Mouse (Mus musculus) hindbrain, embryonic 14.5 days (tissue): ENCODE data around the gene Npdc1. TPM values are rescaled to one million over a fixed set of nuclear protein-coding genes. Genes with fewer than 3 reads are reported as not detected.
A peak's percentile ranks its signal among the peaks of the same experiment; 100 is the strongest.

ENCODE experiments used
- ATAC-seq: fragments of 200-750 bp; cut with Nextera tagmentation; 2 replicates; pipeline ENCODE4 v1.8.0; 2017; ENCODE audit warnings: moderate number of reproducible peaks, mild to moderate bottlenecking, moderate TSS enrichment, moderate library complexity; ENCODE audit not compliant: low FRiP score
- DNase-seq: peaks from one replicate; pipeline ENCODE4 v3.0.0-alpha.2; 2015; ENCODE audit warnings: low spot score
- H3K27ac ChIP-seq: fragments of 300-500 bp; sonication (generic); 2 replicates; pipeline ENCODE4 v1.5.1; 2014; ENCODE audit warnings: mild to moderate bottlenecking, moderate library complexity
- H3K27me3 ChIP-seq: fragments of 300-500 bp; sonication (generic); 2 replicates; pipeline ENCODE4 v1.6.1; 2014; ENCODE audit warnings: mild to moderate bottlenecking, low read length, mixed read lengths; ENCODE audit not compliant: control insufficient read depth, insufficient read depth
- H3K36me3 ChIP-seq: fragments of 300-500 bp; sonication (generic); replicated peaks from 2 replicates; pipeline ENCODE4 v1.6.1; 2014; ENCODE audit not compliant: control insufficient read depth, insufficient read depth
- H3K4me1 ChIP-seq: fragments of 300-500 bp; sonication (generic); replicated peaks from 2 replicates; pipeline ENCODE4 v1.6.1; 2014; ENCODE audit warnings: antibody characterized with exemption, low read length, mixed read lengths; ENCODE audit not compliant: control insufficient read depth, insufficient read depth
- H3K4me2 ChIP-seq: fragments of 300-500 bp; sonication (generic); replicated peaks from 2 replicates; pipeline ENCODE4 v1.6.1; 2014; ENCODE audit warnings: mild to moderate bottlenecking, moderate library complexity
- H3K4me3 ChIP-seq: fragments of 300-500 bp; sonication (generic); replicated peaks from 2 replicates; pipeline ENCODE4 v1.5.1; 2014; ENCODE audit warnings: mild to moderate bottlenecking, low read length
- H3K9ac ChIP-seq: fragments of 300-500 bp; sonication (generic); 2 replicates; pipeline ENCODE4 v1.6.1; 2014
- H3K9me3 ChIP-seq: fragments of 300-500 bp; sonication (generic); 2 replicates; pipeline ENCODE4 v1.6.1; 2016; ENCODE audit warnings: low read length; ENCODE audit not compliant: control insufficient read depth
- WGBS: fragments of 180-500 bp; shearing (Covaris S2); extraction: QIAGEN DNeasy Blood & Tissue Kit; methylation state at CpG from one replicate; pipeline ENCODE4 v1.1.7; 2014; 5-methylcytosine and 5-hydroxymethylcytosine counted together
- polyA plus RNA-seq: library from polyadenylated mRNA; unstranded; fragments of >200 nt; fragmentation: Nextera tagmentation; extraction: Ambion mirVana; gene quantifications from 2 replicates; pipeline ENCODE4 v1.2.1, GENCODE M21; 2014

The Npdc1 gene
- polyA plus RNA-seq, 1 experiment from 2014 or later, result 378 TPM

GRCm38 (mm10) chr2:25364761-25365090 is 34.4 kb upstream of the Npdc1 start:
- no peak overlapping the region for H3K27ac ChIP-seq
- peak overlapping the region; percentile 55 for H3K4me3 ChIP-seq
- peaks cover 33% of the 10 kb centered on the region for H3K27me3 ChIP-seq
- WGBS, result 29% methylated on average over 9 of the region's 9 CpGs
- 0 out of 2 replicates have a peak, but pooled peaks cover 11% of the 10 kb centered on the region for H3K4me1 ChIP-seq
- no peak for ATAC-seq
- peak overlapping the region; percentile 72 for H3K9ac ChIP-seq
- peak overlapping the region; percentile 99 for H3K4me2 ChIP-seq
- no peaks in the 10 kb centered on the region for H3K36me3 ChIP-seq
- no peaks in the 10 kb centered on the region for H3K9me3 ChIP-seq
- DNase-seq, result no peak

GRCm38 (mm10) chr2:25365091-25365761 is 33.9 kb upstream of the Npdc1 start, which contains the start of gene Uap1l1:
Gene Uap1l1, minus strand, starts transcription at chr2:25365682.
- H3K9me3 ChIP-seq, result no peaks in the 10 kb centered on the region
- peak; percentile 69 for ATAC-seq
- H3K4me3 ChIP-seq, result peak within 1 kb of the TSS; percentile 55
- H3K27me3 ChIP-seq, result peaks cover 33% of the 10 kb centered on the region
- H3K4me2 ChIP-seq, result peak within 1 kb of the TSS; percentile 99
- no peak within 1 kb of the TSS for H3K27ac ChIP-seq
- peak within 1 kb of the TSS; percentile 72 for H3K9ac ChIP-seq
- 0 out of 2 replicates have a peak, but pooled peaks cover 11% of the 10 kb centered on the region for H3K4me1 ChIP-seq
- WGBS, result under 1% methylated on average over 54 of the region's 54 CpGs
- no peaks in the 10 kb centered on the region for H3K36me3 ChIP-seq
- DNase-seq, result peak; percentile 51

GRCm38 (mm10) chr2:25369996-25370395 is 29.2 kb upstream of the Npdc1 start:
- ATAC-seq, result no peak
- no peaks in the 10 kb centered on the region for H3K9me3 ChIP-seq

GRCm38 (mm10) chr2:25371764-25372643 is 27.1 kb upstream of the Npdc1 start, which contains the start of gene Sapcd2:
Gene Sapcd2, plus strand, starts transcription at chr2:25372321.
- peak; percentile 94 for ATAC-seq
- 1% methylated on average over 65 of the region's 65 CpGs for WGBS

More at GRCm38 (mm10) chr2:25369996-25370395, 29.2 kb upstream of the Npdc1 start:
- Histone ChIP-seq H3K4me1 (peaks cover 25% of the 10 kb centered on the region), H3K9ac (no peak overlapping the region), H3K36me3 (no peaks in the 10 kb centered on the region), H3K4me3 (no peak overlapping the region), H3K27me3 (peaks cover 17% of the 10 kb centered on the region), H3K4me2 (no peak overlapping the region), H3K27ac (no peak overlapping the region)
- 87% methylated on average over 3 of the region's 3 CpGs for WGBS
- no peak for DNase-seq

GRCm38 (mm10) chr2:25372644-25373391 is 26.3 kb upstream of the Npdc1 start:
- DNase-seq (no peak), ATAC-seq (no peak; the same call in 1 of the 2 replicates)
- peaks cover 19% of the 10 kb centered on the region for H3K4me1 ChIP-seq
- H3K27ac ChIP-seq, result no peak overlapping the region
- peak overlapping the region; percentile 99 for H3K4me2 ChIP-seq
- no peaks in the 10 kb centered on the region; the same call in 1 of the 2 replicates for H3K27me3 ChIP-seq
- WGBS, result 3% methylated on average over 42 of the region's 42 CpGs
- no peaks in the 10 kb centered on the region for H3K36me3 ChIP-seq
- H3K9ac ChIP-seq, result peak overlapping the region; percentile 70
- H3K9me3 ChIP-seq, result no peaks in the 10 kb centered on the region
- peak overlapping the region; percentile 70 for H3K4me3 ChIP-seq

More at GRCm38 (mm10) chr2:25371764-25372643, 27.1 kb upstream of the Npdc1 start, which contains the start of gene Sapcd2:
- Histone ChIP-seq H3K4me1 (peaks cover 19% of the 10 kb centered on the region), H3K36me3 (no peaks in the 10 kb centered on the region), H3K4me2 (peak within 1 kb of the TSS; percentile 99), H3K27me3 (no peaks in the 10 kb centered on the region; the same call in 1 of the 2 replicates), H3K9ac (peak within 1 kb of the TSS; percentile 70), H3K4me3 (peak within 1 kb of the TSS; percentile 70), H3K27ac (0 out of 2 replicates have a peak within 1 kb of the TSS, but pooled peaks have one; percentile 62), H3K9me3 (no peaks in the 10 kb centered on the region)
- peak; percentile 80 for DNase-seq

- 27% methylated on average over 2 of the region's 2 CpGs for WGBS
- DNase-seq (no peak), ATAC-seq (no peak)
- Histone ChIP-seq H3K4me2 (peak overlapping the region; percentile 99), H3K27me3 (no peaks in the 10 kb centered on the region; the same call in 1 of the 2 replicates), H3K9me3 (no peaks in the 10 kb centered on the region), H3K4me3 (peak overlapping the region; percentile 70), H3K9ac (no peak overlapping the region; the same call in 1 of the 2 replicates), H3K4me1 (peaks cover 19% of the 10 kb centered on the region), H3K27ac (no peak overlapping the region), H3K36me3 (no peaks in the 10 kb centered on the region)
These were observed 25.7 kb upstream of the Npdc1 start for GRCm38 (mm10) chr2:25373431-25373830.

- peak; percentile 79 for DNase-seq
- peaks cover 17% of the 10 kb centered on the region for H3K4me1 ChIP-seq
- ATAC-seq, result 0 out of 2 replicates have a peak, but pooled peaks have one; percentile 21
These were observed 22.6 kb upstream of the Npdc1 start for GRCm38 (mm10) chr2:25376589-25376988.

GRCm38 (mm10) chr2:25384492-25384891 is 14.7 kb upstream of the Npdc1 start:
- no peaks in the 10 kb centered on the region for H3K4me1 ChIP-seq
- WGBS, result 74% methylated on average over 5 of the region's 5 CpGs

More at GRCm38 (mm10) chr2:25376589-25376988, 22.6 kb upstream of the Npdc1 start:
- 62% methylated on average over 4 of the region's 4 CpGs for WGBS
- H3K9me3 ChIP-seq, result no peaks in the 10 kb centered on the region
- H3K4me2 ChIP-seq, result no peak overlapping the region
- H3K4me3 ChIP-seq, result no peak overlapping the region
- no peak overlapping the region for H3K9ac ChIP-seq
- no peak overlapping the region for H3K27ac ChIP-seq
- no peaks in the 10 kb centered on the region; the same call in 1 of the 2 replicates for H3K27me3 ChIP-seq
- H3K36me3 ChIP-seq, result no peaks in the 10 kb centered on the region

More at GRCm38 (mm10) chr2:25384492-25384891, 14.7 kb upstream of the Npdc1 start:
- Histone ChIP-seq H3K4me3 (no peak overlapping the region), H3K36me3 (no peaks in the 10 kb centered on the region), H3K9me3 (no peaks in the 10 kb centered on the region), H3K9ac (no peak overlapping the region), H3K27ac (no peak overlapping the region), H3K4me2 (no peak overlapping the region), H3K27me3 (no peaks in the 10 kb centered on the region)
- ATAC-seq, result no peak
- no peak for DNase-seq
